Mouse (Mus musculus) intestine, embryonic 16.5 days (tissue): ENCODE results near the gene Tax1bp1. TPM values are rescaled to one million over a fixed set of nuclear protein-coding genes. Genes with fewer than 3 reads are reported as not detected.
"Not testable (repeated sequence)": the region's sequence is repeated elsewhere in the genome, so short reads cannot be mapped to it uniquely, and the experiment has no call there.

ENCODE experiments used
- ATAC-seq: fragments of 200-750 bp; cut with Nextera tagmentation; 2 replicates; pipeline ENCODE4 v1.8.0; 2017; ENCODE audit warnings: moderate TSS enrichment, moderate library complexity
- H3K27ac ChIP-seq: fragments of 300-500 bp; sonication (generic); 2 replicates; pipeline ENCODE4 v1.5.1; 2014; ENCODE audit warnings: mild to moderate bottlenecking, low read length
- H3K27me3 ChIP-seq: fragments of 300-500 bp; sonication (generic); replicated peaks from 2 replicates; pipeline ENCODE4 v1.6.1; 2014; ENCODE audit warnings: low read length, control low read depth, mixed read lengths; ENCODE audit not compliant: control insufficient read depth, insufficient read depth
- H3K36me3 ChIP-seq: fragments of 300-500 bp; sonication (generic); 2 replicates; pipeline ENCODE4 v1.6.1; 2014; ENCODE audit warnings: low read length, control low read depth; ENCODE audit not compliant: control insufficient read depth, insufficient read depth
- H3K4me1 ChIP-seq: fragments of 300-500 bp; sonication (generic); 2 replicates; pipeline ENCODE4 v1.6.1; 2014; ENCODE audit warnings: low read length, control low read depth, mixed read lengths; ENCODE audit not compliant: control insufficient read depth, insufficient read depth
- H3K4me2 ChIP-seq: fragments of 300-500 bp; sonication (generic); 2 replicates; pipeline ENCODE4 v1.6.1; 2014; ENCODE audit warnings: low read depth, low read length, control low read depth
- H3K4me3 ChIP-seq: fragments of 300-500 bp; sonication (generic); 2 replicates; pipeline ENCODE4 v1.5.1; 2014; ENCODE audit warnings: mild to moderate bottlenecking, low read length
- H3K9ac ChIP-seq: fragments of 300-500 bp; sonication (generic); 2 replicates; pipeline ENCODE4 v1.6.1; 2014; ENCODE audit warnings: low read depth, low read length
- H3K9me3 ChIP-seq: fragments of 300-500 bp; sonication (generic); 2 replicates; pipeline ENCODE4 v1.6.1; 2016; ENCODE audit warnings: low read length, control low read depth; ENCODE audit not compliant: control insufficient read depth
- WGBS: fragments of 180-500 bp; shearing (Covaris S2); extraction: QIAGEN DNeasy Blood & Tissue Kit; methylation state at CpG from one replicate; pipeline ENCODE4 v1.1.7; 2014; 5-methylcytosine and 5-hydroxymethylcytosine counted together
- polyA plus RNA-seq: library from polyadenylated mRNA; unstranded; fragments of >200 nt; fragmentation: Nextera tagmentation; extraction: Ambion mirVana; gene quantifications from 2 replicates; pipeline ENCODE4 v1.2.1, GENCODE M21; 2015

Gene Tax1bp1
- polyA plus RNA-seq, result 162 and 168 TPM in 2 replicates

DNA sequence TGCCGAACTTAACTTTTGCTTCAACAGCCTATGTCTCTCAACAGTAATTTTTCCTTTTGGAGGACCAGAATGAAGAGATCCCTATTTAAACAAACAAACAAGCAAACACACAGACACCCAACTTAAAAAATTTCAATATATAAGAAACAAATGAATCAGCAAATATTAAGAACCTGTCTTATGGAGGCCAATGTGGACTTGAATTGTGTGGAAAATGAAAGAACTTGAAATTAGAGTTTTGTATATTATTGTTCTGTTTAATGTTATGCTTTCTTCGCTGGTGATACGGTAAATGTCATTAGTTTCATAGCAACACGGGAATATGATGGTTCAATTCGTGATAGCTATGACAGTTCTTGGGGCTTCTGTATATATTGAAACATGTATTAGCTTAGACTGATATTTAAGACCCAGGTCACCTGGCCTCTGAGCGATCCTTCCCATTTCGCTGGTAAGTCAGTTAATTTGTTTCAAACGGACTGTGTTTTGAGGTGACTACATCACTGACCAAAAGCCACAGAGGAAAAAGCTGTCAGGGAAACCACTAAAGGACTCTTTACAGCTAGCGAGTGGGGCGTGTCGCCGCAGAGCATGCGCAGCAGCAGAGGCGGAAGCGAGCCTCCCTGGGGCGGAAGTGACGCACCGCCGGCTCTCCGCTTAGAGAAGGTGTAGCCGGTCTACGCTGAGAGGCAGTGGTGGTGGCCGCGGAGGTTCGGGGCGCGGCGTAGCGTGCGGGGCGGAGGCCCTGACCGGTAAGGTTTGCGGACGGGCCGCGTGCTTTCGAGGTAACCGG lies at the start of gene Tax1bp1:
Gene Tax1bp1, plus strand, starts transcription at position 626 of the 793 bp plus-strand sequence.
- H3K4me2 ChIP-seq, result peak within 1 kb of the TSS; percentile 65
- peak within 1 kb of the TSS; percentile 94 for H3K9ac ChIP-seq
- H3K27me3 ChIP-seq, result no peaks in the 10 kb centered on the region
- H3K27ac ChIP-seq, result peak within 1 kb of the TSS; percentile 91
- whole genome bisulfite sequencing, result 4% methylated on average over 38 of the region's 38 CpGs
- ATAC-seq, result peak; percentile 97
- H3K4me1 ChIP-seq, result peaks cover 2% of the 10 kb centered on the region; the same call in 1 of the 2 replicates
- peak within 1 kb of the TSS; percentile 96 for H3K4me3 ChIP-seq
- no peaks in the 10 kb centered on the region for H3K36me3 ChIP-seq
- H3K9me3 ChIP-seq, result no peaks in the 10 kb centered on the region

DNA sequence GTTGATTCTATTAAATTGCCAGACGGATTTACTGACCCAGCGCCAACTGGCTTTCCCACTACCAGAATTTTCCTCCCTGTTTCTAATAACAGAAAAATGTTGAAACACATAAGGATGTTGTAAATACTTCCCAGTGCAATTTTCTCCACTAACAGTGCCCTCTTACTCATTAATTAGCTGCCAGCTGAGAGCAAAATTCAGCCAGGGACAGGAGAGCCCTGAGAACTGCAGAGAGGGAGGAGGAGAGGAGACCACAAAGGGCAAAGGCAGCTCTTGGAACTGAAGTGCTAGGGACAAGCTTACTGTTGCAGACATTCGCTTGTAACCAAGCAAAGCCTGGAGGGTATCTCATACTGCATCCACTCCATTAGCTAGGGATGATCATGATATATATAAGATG lies 45.9 kb upstream of the Tax1bp1 start:
- no peak for ATAC-seq
- no peak overlapping the region for H3K4me2 ChIP-seq
- H3K27me3 ChIP-seq, result no peaks in the 10 kb centered on the region
- no peaks in the 10 kb centered on the region for H3K36me3 ChIP-seq
- H3K9ac ChIP-seq, result no peak overlapping the region
- WGBS, result 74% methylated on average over 3 of the region's 3 CpGs
- no peak overlapping the region for H3K27ac ChIP-seq
- H3K4me3 ChIP-seq, result no peak overlapping the region
- H3K9me3 ChIP-seq, result no peaks in the 10 kb centered on the region
- no peaks in the 10 kb centered on the region for H3K4me1 ChIP-seq

DNA sequence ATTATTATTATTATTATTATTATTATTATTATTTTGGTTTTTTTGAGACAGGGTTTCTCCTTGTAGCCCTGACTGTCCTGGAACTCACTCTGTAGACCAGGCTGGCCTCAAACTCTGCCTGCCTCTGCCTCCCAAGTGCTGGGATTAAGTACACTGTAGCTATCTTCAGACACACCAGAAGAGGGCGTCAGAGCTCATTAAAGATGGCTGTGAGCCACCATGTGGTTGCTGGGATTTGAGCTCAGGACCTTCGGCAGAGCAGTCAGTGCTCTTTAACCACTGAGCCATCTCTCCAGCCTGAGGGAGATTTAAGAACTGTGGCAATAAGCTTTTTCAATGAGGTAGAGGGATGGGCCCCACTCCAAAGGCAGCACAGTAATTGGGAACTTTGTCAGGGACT lies 43.7 kb upstream of the Tax1bp1 start:
- not testable (repeated sequence) for H3K4me1 ChIP-seq, H3K9ac ChIP-seq, H3K4me2 ChIP-seq, H3K27me3 ChIP-seq, H3K27ac ChIP-seq, H3K36me3 ChIP-seq, H3K4me3 ChIP-seq, H3K9me3 ChIP-seq, ATAC-seq
- WGBS, result 55% methylated on average over 2 of the region's 2 CpGs

DNA sequence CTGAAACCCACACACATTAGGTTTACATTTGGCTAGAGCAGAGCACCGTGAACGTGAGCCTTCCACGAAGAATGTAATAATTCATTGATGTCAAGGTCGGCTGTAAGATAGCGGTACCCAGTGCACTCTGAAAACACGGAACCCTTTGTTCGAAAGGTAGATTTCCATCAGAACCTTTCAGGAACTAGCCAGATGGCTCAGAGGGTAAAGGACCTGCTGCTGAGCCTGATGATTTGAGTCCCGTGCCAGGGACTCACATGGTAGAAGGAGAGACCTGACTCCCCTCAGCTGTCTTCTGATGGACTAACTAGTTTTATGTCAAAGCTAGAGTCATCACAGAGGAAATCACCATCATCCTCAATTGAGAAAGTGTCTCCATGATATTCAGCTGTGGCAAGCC lies 41.7 kb upstream of the Tax1bp1 start:
- ATAC-seq, result no peak
- WGBS, result 34% methylated on average over 8 of the region's 8 CpGs
- Histone ChIP-seq H3K4me1 (peaks cover 13% of the 10 kb centered on the region; the same call in 1 of the 2 replicates), H3K4me2 (no peak overlapping the region), H3K4me3 (no peak overlapping the region), H3K27me3 (no peaks in the 10 kb centered on the region), H3K9ac (no peak overlapping the region), H3K27ac (no peak overlapping the region), H3K36me3 (no peaks in the 10 kb centered on the region), H3K9me3 (no peaks in the 10 kb centered on the region)

DNA sequence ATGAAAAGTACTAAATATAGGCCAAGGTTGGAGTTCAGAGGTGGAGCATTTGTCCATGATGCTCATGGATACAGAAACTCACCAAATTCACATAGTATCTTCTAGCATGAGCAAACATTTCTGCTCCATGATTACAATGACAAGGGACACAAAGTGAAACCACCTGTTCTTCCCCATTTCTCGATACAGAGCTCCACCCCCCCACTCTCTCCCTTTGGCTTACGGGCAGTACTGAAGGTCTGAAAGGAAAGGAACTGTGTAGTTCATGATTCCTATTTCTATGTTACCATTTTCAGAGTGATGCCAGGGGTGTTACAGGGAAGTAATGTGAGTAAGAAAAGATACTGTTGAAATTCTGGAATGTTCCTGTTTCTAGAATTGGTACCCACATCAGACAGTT lies 41.0 kb upstream of the Tax1bp1 start:
- Histone ChIP-seq H3K9me3 (no peaks in the 10 kb centered on the region), H3K27me3 (no peaks in the 10 kb centered on the region), H3K4me3 (no peak overlapping the region), H3K4me2 (no peak overlapping the region), H3K9ac (no peak overlapping the region), H3K36me3 (no peaks in the 10 kb centered on the region), H3K4me1 (peaks cover 13% of the 10 kb centered on the region; the same call in 1 of the 2 replicates), H3K27ac (no peak overlapping the region)
- ATAC-seq, result no peak
- 65% methylated on average over 2 of the region's 2 CpGs for WGBS

DNA sequence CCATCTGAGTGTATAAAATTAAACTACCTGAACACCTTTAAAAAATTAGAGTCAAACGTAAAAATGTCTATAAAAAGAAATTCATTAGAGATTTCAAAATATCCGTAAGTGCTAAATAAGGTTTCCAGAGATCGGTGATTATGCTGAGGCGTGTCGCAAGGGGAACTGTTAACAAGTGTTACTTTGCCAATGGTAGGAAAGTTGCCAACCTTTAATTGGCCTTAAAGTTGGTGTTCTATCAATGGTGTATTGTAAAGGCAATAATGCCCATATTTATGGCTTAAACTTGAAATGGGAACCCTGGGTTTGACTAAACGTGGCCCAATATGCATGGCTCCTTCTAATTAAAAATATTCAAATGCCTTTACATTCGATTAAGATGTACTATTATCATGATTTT lies 39.8 kb upstream of the Tax1bp1 start:
- Histone ChIP-seq H3K36me3 (no peaks in the 10 kb centered on the region), H3K4me3 (no peak overlapping the region), H3K9ac (no peak overlapping the region), H3K27ac (no peak overlapping the region), H3K27me3 (no peaks in the 10 kb centered on the region), H3K4me1 (peaks cover 17% of the 10 kb centered on the region; the same call in 1 of the 2 replicates), H3K4me2 (no peak overlapping the region), H3K9me3 (no peaks in the 10 kb centered on the region)
- WGBS, result 88% methylated on average over 7 of the region's 7 CpGs
- ATAC-seq, result no peak

DNA sequence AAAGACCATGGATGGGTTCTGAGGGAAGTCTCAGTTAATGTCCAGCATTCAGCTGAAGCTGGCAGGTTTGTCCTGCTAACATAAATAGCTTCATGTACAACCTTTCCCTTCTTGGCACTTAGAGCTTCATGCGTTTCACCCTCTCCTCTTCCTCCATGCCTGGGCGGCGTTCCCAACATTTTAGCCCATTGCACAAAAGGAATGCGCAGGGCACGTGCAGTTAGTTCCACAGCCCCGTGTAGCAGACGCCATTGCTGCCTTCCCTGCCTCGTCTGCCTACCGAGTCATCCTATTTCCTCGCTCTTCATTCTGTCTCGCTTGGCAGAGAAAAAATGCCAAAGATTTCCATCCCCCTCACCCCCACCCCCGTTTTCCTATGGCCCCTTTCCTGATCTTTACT lies 39.0 kb upstream of the Tax1bp1 start:
- no peak overlapping the region; the same call in 1 of the 2 replicates for H3K27ac ChIP-seq
- peaks cover 21% of the 10 kb centered on the region; the same call in 1 of the 2 replicates for H3K4me1 ChIP-seq
- H3K4me3 ChIP-seq, result no peak overlapping the region
- no peak for ATAC-seq
- WGBS, result 76% methylated on average over 12 of the region's 12 CpGs
- H3K4me2 ChIP-seq, result no peak overlapping the region
- H3K27me3 ChIP-seq, result no peaks in the 10 kb centered on the region
- no peak overlapping the region for H3K9ac ChIP-seq
- H3K9me3 ChIP-seq, result no peaks in the 10 kb centered on the region
- no peaks in the 10 kb centered on the region for H3K36me3 ChIP-seq

DNA sequence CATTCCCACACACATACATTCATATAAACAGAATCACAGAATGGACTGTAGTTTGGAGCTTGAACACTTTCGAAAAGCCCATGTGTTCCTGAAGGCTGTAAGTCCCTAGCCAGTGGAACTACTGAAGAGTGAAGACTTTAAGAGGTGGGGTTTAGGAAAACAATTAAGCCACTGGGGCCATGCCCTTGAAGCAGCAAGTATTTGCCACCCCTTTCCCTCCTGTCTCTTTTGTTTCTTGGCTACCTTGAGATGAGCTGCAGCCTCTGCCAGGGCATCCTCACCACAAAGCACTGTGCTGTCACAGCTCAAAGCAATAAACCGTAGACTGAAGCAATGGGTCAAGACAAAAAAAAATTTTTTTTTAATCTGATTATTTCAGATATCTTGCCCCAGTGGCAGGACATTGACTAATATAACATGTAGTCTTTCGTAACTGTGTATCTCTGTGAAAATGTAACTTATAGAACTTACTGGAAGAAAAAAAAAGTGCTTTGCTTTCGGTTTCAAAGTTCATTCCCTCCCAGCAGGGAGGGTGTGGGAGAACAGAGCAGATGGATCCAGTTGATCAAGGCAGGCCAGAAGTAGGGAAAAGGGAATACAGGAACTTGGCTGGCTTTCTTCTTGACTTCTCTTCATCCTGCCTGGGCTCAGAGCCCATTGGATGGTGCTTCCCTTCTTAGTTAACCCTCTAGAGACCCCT lies 38.2 kb upstream of the Tax1bp1 start:
- H3K4me3 ChIP-seq, result peak overlapping the region; percentile 9; the same call in 1 of the 2 replicates

DNA sequence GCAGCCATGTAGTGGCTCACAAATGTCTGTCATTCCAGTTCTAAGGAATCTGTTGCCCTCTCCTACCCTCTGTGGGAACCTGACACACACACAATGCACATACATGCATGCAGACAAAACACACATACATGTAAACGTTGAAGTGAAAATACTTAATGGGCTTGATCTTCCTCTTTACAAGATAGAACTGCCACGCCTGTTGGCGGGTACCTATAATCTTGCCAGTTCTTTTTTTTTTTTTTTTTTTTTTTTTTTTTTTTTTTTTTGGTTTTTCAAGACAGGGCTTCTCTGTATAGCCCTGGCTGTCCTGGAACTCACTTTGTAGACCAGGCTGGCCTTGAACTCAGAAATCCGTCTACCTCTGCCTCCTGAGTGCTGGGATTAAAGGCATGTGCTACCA lies 36.0 kb upstream of the Tax1bp1 start:
- H3K9me3 ChIP-seq, ATAC-seq: not testable (repeated sequence)
- 77% methylated on average over 4 of the region's 4 CpGs for WGBS

More for the DNA sequence above, 38.2 kb upstream of the Tax1bp1 start:
- peak; percentile 82 for ATAC-seq
- 44% methylated on average over 4 of the region's 4 CpGs for WGBS
- Histone ChIP-seq H3K27ac (peak overlapping the region; percentile 93), H3K27me3 (no peaks in the 10 kb centered on the region), H3K4me2 (peak overlapping the region; percentile 38), H3K9ac (no peak overlapping the region), H3K36me3 (no peaks in the 10 kb centered on the region), H3K4me1 (peaks cover 24% of the 10 kb centered on the region; the same call in 1 of the 2 replicates), H3K9me3 (no peaks in the 10 kb centered on the region)

More for the DNA sequence above, 36.0 kb upstream of the Tax1bp1 start:
- H3K27ac ChIP-seq, H3K4me2 ChIP-seq, H3K36me3 ChIP-seq, H3K4me3 ChIP-seq, H3K27me3 ChIP-seq, H3K9ac ChIP-seq: not testable (repeated sequence)
- H3K4me1 ChIP-seq, result peaks cover 24% of the 10 kb centered on the region; the same call in 1 of the 2 replicates
